Mouse (Mus musculus) liver, embryonic 14.5 days (tissue): ENCODE measurements around the gene Stip1. TPM values are rescaled to one million over a fixed set of nuclear protein-coding genes. Genes with fewer than 3 reads are reported as not detected.

Experiments used
- ATAC-seq: fragments of 200-750 bp; cut with Nextera tagmentation; 2 replicates; pipeline ENCODE4 v1.8.0; 2017; ENCODE audit warnings: moderate number of reproducible peaks, mild to moderate bottlenecking, moderate library complexity; ENCODE audit not compliant: insufficient read depth
- DNase-seq, 3 experiments: peaks; one replicate each; pipeline ENCODE4 v3.0.0-alpha.2; 2012 to 2013; ENCODE audit warnings: low read depth in 3 of 3, low spot score in 3 of 3
- H3K27ac ChIP-seq: fragments of 300-500 bp; sonication (generic); 2 replicates; pipeline ENCODE4 v1.5.1; 2014; ENCODE audit warnings: moderate library complexity, mild to moderate bottlenecking, control low read depth, inconsistent platforms
- H3K27me3 ChIP-seq: fragments of 300-500 bp; sonication (generic); 2 replicates; pipeline ENCODE4 v1.6.1; 2014; ENCODE audit warnings: mild to moderate bottlenecking, low read length, moderate library complexity; ENCODE audit not compliant: control insufficient read depth, insufficient read depth
- H3K36me3 ChIP-seq: fragments of 300-500 bp; sonication (generic); replicated peaks from 2 replicates; pipeline ENCODE4 v1.6.1; 2014; ENCODE audit warnings: low read depth; ENCODE audit not compliant: control insufficient read depth, insufficient read depth
- H3K4me1 ChIP-seq, 2 experiments: fragments of 200-500 bp in 1 of 2; fragments of 300-500 bp in 1 of 2; sonication (generic) in 1 of 2; replicated peaks; 2 replicates each; pipeline ENCODE4 v1.6.1; 2012 to 2014; ENCODE audit warnings: antibody characterized with exemption in 1 of 2, inconsistent platforms in 1 of 2, low read length in 1 of 2; ENCODE audit not compliant: control insufficient read depth in 2 of 2, insufficient read depth in 2 of 2
- H3K4me2 ChIP-seq: fragments of 300-500 bp; sonication (generic); 2 replicates; pipeline ENCODE4 v1.6.1; 2014; ENCODE audit warnings: low read depth, mild to moderate bottlenecking, control low read depth, moderate library complexity
- H3K4me3 ChIP-seq, 2 experiments: fragments of 200-500 bp in 1 of 2; fragments of 300-500 bp in 1 of 2; sonication (generic) in 1 of 2; 2 replicates each; pipeline ENCODE4 v1.5.1; 2012 to 2014; ENCODE audit warnings: low read depth in 2 of 2, low read length in 2 of 2, mild to moderate bottlenecking in 2 of 2, control low read depth in 1 of 2, inconsistent platforms in 1 of 2, moderate library complexity in 1 of 2; ENCODE audit not compliant: insufficient read depth in 1 of 2
- H3K9ac ChIP-seq: fragments of 300-500 bp; sonication (generic); replicated peaks from 2 replicates; pipeline ENCODE4 v1.6.1; 2014; ENCODE audit warnings: mild to moderate bottlenecking, control low read depth, moderate library complexity
- H3K9me3 ChIP-seq: fragments of 300-500 bp; sonication (generic); 2 replicates; pipeline ENCODE4 v1.6.1; 2016; ENCODE audit warnings: low read length, mixed read lengths; ENCODE audit not compliant: control insufficient read depth
- CTCF ChIP-seq: IDR thresholded peaks from 2 replicates; pipeline ENCODE4 v1.5.1; 2016; ENCODE audit warnings: antibody characterized with exemption, low read depth, control low read depth
- EP300 ChIP-seq: IDR thresholded peaks from 2 replicates; pipeline ENCODE4 v1.6.1; 2016; ENCODE audit warnings: antibody characterized with exemption, low read depth
- WGBS: fragments of 180-500 bp; shearing (Covaris S2); extraction: QIAGEN DNeasy Blood & Tissue Kit; methylation state at CpG from one replicate; pipeline ENCODE4 v1.1.7; 2014; ENCODE audit not compliant: insufficient replicate concordance; 5-methylcytosine and 5-hydroxymethylcytosine counted together
- polyA plus RNA-seq, 2 experiments: library from polyadenylated mRNA; depleted of rRNA in 1 of 2; stranded (reverse) in 1 of 2; unstranded in 1 of 2; fragments of >200 nt; fragmentation: Nextera tagmentation in 1 of 2; extraction: Ambion mirVana in 1 of 2; gene quantifications; 2 replicates each; pipeline versions ENCODE4 v1.2.1 to v1.2.3; 2012 to 2014

Stip1 gene
- polyA plus RNA-seq, 2 experiments, result 86.2 to 113 TPM

DNA sequence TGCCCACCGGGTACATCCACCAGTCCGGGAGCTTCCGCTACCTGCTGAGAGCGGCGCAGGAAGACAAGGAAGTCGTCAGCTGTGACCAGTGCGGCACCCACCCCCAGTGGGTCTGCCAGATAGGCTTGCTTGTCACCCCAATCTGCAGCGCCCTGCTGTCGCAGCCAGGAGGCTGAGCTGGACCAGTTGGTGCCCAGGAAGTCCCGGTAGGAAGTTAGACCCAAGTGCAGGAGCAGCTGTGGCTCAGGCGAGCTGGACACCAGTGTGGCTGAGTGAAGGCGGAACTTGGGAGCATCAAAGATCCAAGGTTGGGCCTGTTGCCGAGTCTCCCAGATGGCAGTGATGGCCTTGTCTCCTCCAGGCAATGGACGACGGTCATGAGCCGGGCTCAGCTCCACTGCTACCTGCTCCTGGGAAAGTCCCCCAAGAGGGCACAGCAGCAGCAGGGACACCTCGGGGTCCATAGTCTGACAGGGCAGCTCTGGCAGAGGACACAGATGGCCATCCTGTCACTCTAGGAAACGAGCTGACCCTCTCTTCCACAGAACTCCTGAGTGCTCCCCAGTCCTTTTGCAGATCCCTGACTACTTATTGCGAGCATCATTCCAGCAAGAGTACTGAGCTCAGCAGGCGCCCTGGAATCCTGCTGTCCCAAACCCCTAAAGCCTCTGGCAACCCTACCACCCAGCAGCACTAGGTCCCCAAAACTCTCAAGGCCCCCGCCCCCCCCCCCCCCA, 44.3 kb downstream of the Stip1 start:
- Histone ChIP-seq H3K9me3 (no peaks in the 10 kb centered on the region), H3K4me3 (peak overlapping the region; percentile 62 to 67), H3K27ac (no peak overlapping the region), H3K36me3 (peaks cover 19% of the 10 kb centered on the region), H3K9ac (peak overlapping the region; percentile 66), H3K4me1 (peaks cover 18 to 22% of the 10 kb centered on the region in 2 experiments), H3K4me2 (peak overlapping the region; percentile 86), H3K27me3 (no peaks in the 10 kb centered on the region)
- ATAC-seq (no peak), DNase-seq (no peak)
- TF ChIP-seq CTCF (no peak), EP300 (no peak)
- WGBS, result 42% methylated on average over 21 of the region's 21 CpGs

DNA sequence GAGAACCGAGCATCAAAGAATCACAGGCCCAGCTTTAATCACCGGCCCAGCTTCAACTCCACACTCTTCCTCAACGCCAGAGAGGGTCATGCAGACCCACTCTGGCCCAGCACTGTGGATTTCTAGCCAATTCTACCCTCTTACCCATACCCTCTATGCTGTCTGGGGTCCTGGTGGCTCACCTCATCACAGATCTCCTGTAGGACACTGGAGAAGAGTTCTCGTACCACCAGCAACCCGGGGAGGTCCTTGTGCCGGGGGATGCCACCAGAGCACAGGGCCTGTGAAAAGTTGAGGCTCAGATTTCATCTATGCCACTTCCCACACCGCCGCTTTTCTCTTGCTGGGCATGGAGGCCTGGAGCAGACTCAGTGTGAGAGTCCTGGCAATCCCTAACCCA, 45.3 kb downstream of the Stip1 start:
- H3K9me3 ChIP-seq, result no peaks in the 10 kb centered on the region
- WGBS, result 78% methylated on average over 8 of the region's 8 CpGs
- no peak overlapping the region for H3K4me3 ChIP-seq

DNA sequence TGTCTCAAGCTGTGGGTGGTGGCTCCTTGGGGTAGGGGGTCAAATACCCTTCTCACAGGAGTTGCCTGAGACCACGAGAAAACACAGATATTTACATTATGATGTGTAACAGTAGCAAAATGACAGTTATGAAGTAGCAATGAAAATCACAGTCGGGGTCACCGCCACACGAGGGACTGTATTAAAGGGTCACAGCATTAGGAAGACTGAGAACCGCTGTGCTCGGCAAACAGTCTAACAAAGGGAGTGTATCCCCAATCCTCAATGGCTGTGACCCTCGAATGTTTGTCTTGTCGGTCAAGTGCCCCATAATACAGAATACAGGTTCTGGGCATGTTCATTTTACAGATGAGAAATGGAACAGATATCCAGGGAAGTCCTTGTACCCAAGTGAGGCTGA, 45.8 kb downstream of the Stip1 start:
- Histone ChIP-seq H3K9ac (no peak overlapping the region), H3K27ac (no peak overlapping the region), H3K9me3 (no peaks in the 10 kb centered on the region), H3K4me3 (no peak overlapping the region), H3K36me3 (peaks cover 11% of the 10 kb centered on the region), H3K27me3 (no peaks in the 10 kb centered on the region), H3K4me2 (no peak overlapping the region), H3K4me1 (peaks cover 18 to 22% of the 10 kb centered on the region in 2 experiments)
- no peak for DNase-seq
- WGBS, result 76% methylated on average over 8 of the region's 8 CpGs
- TF ChIP-seq EP300, result no peak
- TF ChIP-seq CTCF, result no peak
- ATAC-seq, result no peak

More for the DNA sequence above, 45.3 kb downstream of the Stip1 start:
- ATAC-seq (no peak), DNase-seq (no peak)
- no peak for TF ChIP-seq EP300
- TF ChIP-seq CTCF, result no peak
- Histone ChIP-seq H3K36me3 (peaks cover 16% of the 10 kb centered on the region), H3K4me2 (no peak overlapping the region), H3K27ac (no peak overlapping the region), H3K9ac (no peak overlapping the region), H3K27me3 (no peaks in the 10 kb centered on the region), H3K4me1 (peaks cover 18 to 22% of the 10 kb centered on the region in 2 experiments)

DNA sequence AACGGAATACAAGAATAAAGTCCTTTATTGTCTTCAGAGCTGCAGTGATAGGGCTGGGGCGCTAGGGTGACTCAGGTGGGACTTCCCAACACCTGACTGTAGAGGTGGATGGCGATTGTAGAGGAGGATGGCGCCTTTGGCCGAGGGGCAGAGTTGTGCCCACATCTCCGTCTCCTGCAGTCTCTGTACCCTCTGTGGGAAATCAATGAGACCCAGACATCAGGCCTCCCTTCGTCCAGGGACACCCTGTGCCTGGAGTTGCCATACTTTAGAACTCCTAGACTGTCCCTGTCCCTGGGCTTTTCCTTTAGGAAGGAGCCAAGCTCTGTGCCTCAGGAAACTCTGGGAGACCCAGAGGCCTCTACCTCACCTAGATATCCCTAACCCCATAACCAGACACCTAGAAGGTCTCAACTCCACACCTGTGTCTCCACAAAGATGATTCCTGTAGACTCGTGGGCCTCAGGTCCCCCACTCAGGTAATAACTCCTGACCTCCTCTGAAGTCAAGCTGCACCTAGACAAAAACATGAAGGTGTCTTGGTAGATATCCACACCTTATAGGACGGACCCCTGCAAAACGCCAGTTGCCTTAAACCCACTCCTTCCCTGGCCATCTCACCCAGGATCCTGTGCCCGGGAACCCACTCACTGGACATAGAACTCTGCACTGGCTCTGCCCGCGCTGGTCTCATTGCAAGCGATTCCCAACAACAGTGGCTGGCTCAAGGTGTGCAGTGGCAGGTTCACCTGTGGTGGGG, 46.6 kb downstream of the Stip1 start:
- 64% methylated on average over 14 of the region's 14 CpGs for WGBS
- peak overlapping the region; percentile 78 for H3K9ac ChIP-seq
- H3K4me2 ChIP-seq, result peak overlapping the region; percentile 99
- peaks cover 3% of the 10 kb centered on the region; the same call in 1 of the 2 replicates for H3K36me3 ChIP-seq
- peak overlapping the region; percentile 63 for H3K27ac ChIP-seq
- TF ChIP-seq CTCF (no peak), EP300 (no peak)
- H3K4me3 ChIP-seq, result peak overlapping the region; percentile 65 to 82
- H3K4me1 ChIP-seq, result peaks cover 18 to 22% of the 10 kb centered on the region in 2 experiments
- no peaks in the 10 kb centered on the region for H3K27me3 ChIP-seq
- H3K9me3 ChIP-seq, result no peaks in the 10 kb centered on the region
- ATAC-seq, result no peak; the same call in 1 of the 2 replicates
- DNase-seq, result no peak
